Mouse (Mus musculus) cerebellum, adult 2 months (tissue): Measurements from ENCODE around the gene Hadhb.

Source experiments
- CTCF ChIP-seq: fragments of 200-500 bp; IDR thresholded peaks from 2 replicates; pipeline ENCODE4 v1.5.1; 2011; ENCODE audit warnings: low read depth, mild to moderate bottlenecking, control low read depth, low read length, moderate library complexity, borderline replicate concordance; ENCODE audit not compliant: insufficient read depth
- POLR2A ChIP-seq: fragments of 200-500 bp; IDR thresholded peaks from 2 replicates; pipeline ENCODE4 v1.6.1; 2011; ENCODE audit warnings: low read length, control low read depth, borderline replicate concordance; ENCODE audit not compliant: insufficient read depth

GRCm38 (mm10) chr5:30207276-30207675 lies 52.2 kb downstream of the Hadhb start:
- no peak for TF ChIP-seq CTCF
- TF ChIP-seq POLR2A: no peak
